Mouse (Mus musculus): ENCODE measurements around the gene Sox6.

- no peak for TF ChIP-seq CTCF (IDR thresholded peaks at IDR 0.05; ENCODE audit: low read depth, low read length)
- TF ChIP-seq GATA1 (IDR thresholded peaks at IDR 0.05; ENCODE audit: borderline replicate concordance, low read length) = no peak
- no peak for TF ChIP-seq POLR2AphosphoS5 (IDR thresholded peaks at IDR 0.05; ENCODE audit: insufficient replicate concordance, low read depth, low read length)
These were observed 441.2 kb downstream of the Sox6 start for GRCm38 (mm10) chr7:115597376-115597775.

Measured in G1E (cell line).